Mouse (Mus musculus): ENCODE data around the gene Gm2696. TPM values are rescaled to one million over a fixed set of nuclear protein-coding genes. Genes with fewer than 3 reads are reported as not detected.

Gm2696 gene
- polyA plus RNA-seq, 1 experiment = not detected

- Histone ChIP-seq H3K27ac (ENCODE audit: insufficient read depth, low read length) (no peak overlapping the region), H3K4me1 (ENCODE audit: control insufficient read depth, insufficient read depth, low read length) (no peaks in the 10 kb centered on the region), H3K27me3 (ENCODE audit: control insufficient read depth, insufficient read depth, low read length) (no peaks in the 10 kb centered on the region), H3K4me3 (replicated peaks; ENCODE audit: insufficient read depth, low read depth, low read length) (no peak overlapping the region)
- TF ChIP-seq CTCF (IDR thresholded peaks at IDR 0.05; ENCODE audit: borderline replicate concordance, insufficient read depth, low read depth, low read length) (no peak), POLR2A (IDR thresholded peaks at IDR 0.05; ENCODE audit: borderline replicate concordance, insufficient read depth, low read length) (no peak)
- DNase-seq = no peak
- 53% methylated on average over 4 of the region's 4 CpGs for WGBS
Measured at GRCm38 (mm10) chr10:77819203-77819602, 4.7 kb downstream of the Gm2696 start.

- Histone ChIP-seq H3K27ac (ENCODE audit: insufficient read depth, low read length) (no peak within 1 kb of the TSS), H3K4me3 (replicated peaks; ENCODE audit: insufficient read depth, low read depth, low read length) (no peak within 1 kb of the TSS), H3K4me1 (ENCODE audit: control insufficient read depth, insufficient read depth, low read length) (no peaks in the 10 kb centered on the region), H3K27me3 (ENCODE audit: control insufficient read depth, insufficient read depth, low read length) (no peaks in the 10 kb centered on the region)
- DNase-seq = no peak
- WGBS = 52% methylated on average over 6 of the region's 6 CpGs
- no peak for TF ChIP-seq POLR2A (IDR thresholded peaks at IDR 0.05; ENCODE audit: borderline replicate concordance, insufficient read depth, low read length)
- TF ChIP-seq CTCF (IDR thresholded peaks at IDR 0.05; ENCODE audit: borderline replicate concordance, insufficient read depth, low read depth, low read length) = no peak
Measured at GRCm38 (mm10) chr10:77826951-77827350, 12.5 kb downstream of the Gm2696 start, which contains the start of gene Krtap10-4. Gene Krtap10-4 (minus strand): TSS chr10:77827095.

GRCm38 (mm10) chr10:77835647-77836046 lies 21.2 kb downstream of the Gm2696 start, which contains the start of gene Krtap10-10:
Gene Krtap10-10 (plus strand): TSS chr10:77835947.
- Histone ChIP-seq H3K27ac (ENCODE audit: insufficient read depth, low read length) (no peak within 1 kb of the TSS), H3K4me3 (replicated peaks; ENCODE audit: insufficient read depth, low read depth, low read length) (no peak within 1 kb of the TSS), H3K4me1 (ENCODE audit: control insufficient read depth, insufficient read depth, low read length) (no peaks in the 10 kb centered on the region), H3K27me3 (ENCODE audit: control insufficient read depth, insufficient read depth, low read length) (no peaks in the 10 kb centered on the region)
- no peak for DNase-seq
- no peak for TF ChIP-seq POLR2A (IDR thresholded peaks at IDR 0.05; ENCODE audit: borderline replicate concordance, insufficient read depth, low read length)
- no peak for TF ChIP-seq CTCF (IDR thresholded peaks at IDR 0.05; ENCODE audit: borderline replicate concordance, insufficient read depth, low read depth, low read length)
- whole genome bisulfite sequencing = 76% methylated on average over 9 of the region's 9 CpGs

- no peak for DNase-seq
- Histone ChIP-seq H3K4me3 (replicated peaks; ENCODE audit: insufficient read depth, low read depth, low read length) (no peak overlapping the region), H3K27me3 (ENCODE audit: control insufficient read depth, insufficient read depth, low read length) (no peaks in the 10 kb centered on the region), H3K4me1 (ENCODE audit: control insufficient read depth, insufficient read depth, low read length) (no peaks in the 10 kb centered on the region), H3K27ac (ENCODE audit: insufficient read depth, low read length) (no peak overlapping the region)
- 73% methylated on average over 6 of the region's 6 CpGs for WGBS
- TF ChIP-seq POLR2A (IDR thresholded peaks at IDR 0.05; ENCODE audit: borderline replicate concordance, insufficient read depth, low read length) (no peak), CTCF (IDR thresholded peaks at IDR 0.05; ENCODE audit: borderline replicate concordance, insufficient read depth, low read depth, low read length) (no peak)
Measured at GRCm38 (mm10) chr10:77839006-77839405, 24.5 kb downstream of the Gm2696 start.

- Histone ChIP-seq H3K27ac (ENCODE audit: insufficient read depth, low read length) (no peak within 1 kb of the TSS), H3K27me3 (ENCODE audit: control insufficient read depth, insufficient read depth, low read length) (no peaks in the 10 kb centered on the region), H3K4me1 (ENCODE audit: control insufficient read depth, insufficient read depth, low read length) (no peaks in the 10 kb centered on the region), H3K4me3 (replicated peaks; ENCODE audit: insufficient read depth, low read depth, low read length) (no peak within 1 kb of the TSS)
- DNase-seq = no peak
- 69% methylated on average over 2 of the region's 3 CpGs for WGBS
- TF ChIP-seq POLR2A (IDR thresholded peaks at IDR 0.05; ENCODE audit: borderline replicate concordance, insufficient read depth, low read length) (no peak), CTCF (IDR thresholded peaks at IDR 0.05; ENCODE audit: borderline replicate concordance, insufficient read depth, low read depth, low read length) (no peak)
Measured at GRCm38 (mm10) chr10:77846503-77846902, 32.0 kb downstream of the Gm2696 start, which contains the start of gene Gm36176. Gene Gm36176 (plus strand): TSS chr10:77846803.

- no peak overlapping the region for H3K4me3 ChIP-seq (replicated peaks; ENCODE audit: insufficient read depth, low read depth, low read length)
- no peak for TF ChIP-seq CTCF (IDR thresholded peaks at IDR 0.05; ENCODE audit: borderline replicate concordance, insufficient read depth, low read depth, low read length)
- TF ChIP-seq POLR2A (IDR thresholded peaks at IDR 0.05; ENCODE audit: borderline replicate concordance, insufficient read depth, low read length) = no peak
- H3K27me3 ChIP-seq (ENCODE audit: control insufficient read depth, insufficient read depth, low read length) = no peaks in the 10 kb centered on the region
- 4% methylated on average over 2 of the region's 2 CpGs for WGBS
- H3K27ac ChIP-seq (ENCODE audit: insufficient read depth, low read length) = no peak overlapping the region
- DNase-seq = peak; percentile 37 to 49
- H3K4me1 ChIP-seq (ENCODE audit: control insufficient read depth, insufficient read depth, low read length) = no peaks in the 10 kb centered on the region
Measured at GRCm38 (mm10) chr10:77846961-77847360, 32.5 kb downstream of the Gm2696 start.

GRCm38 (mm10) chr10:77847538-77847937 lies 33.1 kb downstream of the Gm2696 start:
- Histone ChIP-seq H3K27ac (ENCODE audit: insufficient read depth, low read length) (no peak overlapping the region), H3K4me3 (replicated peaks; ENCODE audit: insufficient read depth, low read depth, low read length) (no peak overlapping the region), H3K4me1 (ENCODE audit: control insufficient read depth, insufficient read depth, low read length) (no peaks in the 10 kb centered on the region), H3K27me3 (ENCODE audit: control insufficient read depth, insufficient read depth, low read length) (no peaks in the 10 kb centered on the region)
- TF ChIP-seq POLR2A (IDR thresholded peaks at IDR 0.05; ENCODE audit: borderline replicate concordance, insufficient read depth, low read length) = no peak
- no peak for TF ChIP-seq CTCF (IDR thresholded peaks at IDR 0.05; ENCODE audit: borderline replicate concordance, insufficient read depth, low read depth, low read length)
- DNase-seq = no peak
- 83% methylated on average over 2 of the region's 2 CpGs for WGBS

GRCm38 (mm10) chr10:77852559-77852958 lies 38.1 kb downstream of the Gm2696 start, which contains the start of gene Gm10318:
Gene Gm10318 (plus strand): TSS chr10:77852859.
- 58% methylated on average over 9 of the region's 9 CpGs for whole genome bisulfite sequencing
- no peaks in the 10 kb centered on the region for H3K27me3 ChIP-seq (ENCODE audit: control insufficient read depth, insufficient read depth, low read length)
- H3K4me3 ChIP-seq (replicated peaks; ENCODE audit: insufficient read depth, low read depth, low read length) = no peak within 1 kb of the TSS

More at GRCm38 (mm10) chr10:77852559-77852958, 38.1 kb downstream of the Gm2696 start, which contains the start of gene Gm10318:
- no peaks in the 10 kb centered on the region for H3K4me1 ChIP-seq (ENCODE audit: control insufficient read depth, insufficient read depth, low read length)
- DNase-seq = no peak
- no peak within 1 kb of the TSS for H3K27ac ChIP-seq (ENCODE audit: insufficient read depth, low read length)
- TF ChIP-seq CTCF (IDR thresholded peaks at IDR 0.05; ENCODE audit: borderline replicate concordance, insufficient read depth, low read depth, low read length) (no peak), POLR2A (IDR thresholded peaks at IDR 0.05; ENCODE audit: borderline replicate concordance, insufficient read depth, low read length) (no peak)
